Mouse (Mus musculus) kidney, adult 2 months (tissue): Measurements from ENCODE around the gene Rbbp8nl.

Experiments used
- CTCF ChIP-seq: fragments of 200-500 bp; conservative IDR thresholded peaks from 2 replicates; pipeline ENCODE4 v1.5.1; 2011; ENCODE audit warnings: low read depth, mild to moderate bottlenecking, control low read depth, low read length, moderate library complexity, mixed read lengths; ENCODE audit not compliant: insufficient read depth, insufficient read length
- POLR2A ChIP-seq: fragments of 200-500 bp; IDR thresholded peaks from one replicate; pipeline ENCODE4 v1.6.1; 2011; ENCODE audit warnings: low read depth, low read length, control low read depth

GRCm38 (mm10) chr2:180300771-180301170, 11.1 kb upstream of the Rbbp8nl start:
- TF ChIP-seq POLR2A (no peak), CTCF (no peak)
